Mouse (Mus musculus): ENCODE results near the gene Mtfmt.

Gene Mtfmt

GRCm38 (mm10) chr9:65460732-65461442 lies 25.3 kb downstream of the Mtfmt start, which contains the start of gene Spg21:
TSS of gene Spg21 (plus strand) at chr9:65460947.
- H3K4me1 ChIP-seq (replicated peaks; ENCODE audit: low read depth, low read length) = peaks cover 16% of the 10 kb centered on the region
- H3K27me3 ChIP-seq (ENCODE audit: insufficient read depth, low read length) = no peaks in the 10 kb centered on the region
- TF ChIP-seq POU5F1 (IDR thresholded peaks at IDR 0.05; ENCODE audit: borderline replicate concordance, low read length) (no peak), CTCF (conservative IDR thresholded peaks at IDR 0.05; ENCODE audit: low read length) (no peak), NANOG (IDR thresholded peaks at IDR 0.05; ENCODE audit: borderline replicate concordance, low read length) (no peak)
- peaks cover 10% of the 10 kb centered on the region for H3K36me3 ChIP-seq (ENCODE audit: insufficient read depth, low read length)
- no peaks in the 10 kb centered on the region for H3K9me3 ChIP-seq (ENCODE audit: low read length)
- H3K4me3 ChIP-seq (replicated peaks; ENCODE audit: low read length) = peak within 1 kb of the TSS; percentile 95

GRCm38 (mm10) chr9:65462544-65462943 lies 27.0 kb downstream of the Mtfmt start:
- TF ChIP-seq CTCF (conservative IDR thresholded peaks at IDR 0.05; ENCODE audit: low read length) (no peak), POU5F1 (IDR thresholded peaks at IDR 0.05; ENCODE audit: borderline replicate concordance, low read length) (no peak), NANOG (IDR thresholded peaks at IDR 0.05; ENCODE audit: borderline replicate concordance, low read length) (no peak)
- Histone ChIP-seq H3K9me3 (ENCODE audit: low read length) (no peaks in the 10 kb centered on the region), H3K27me3 (ENCODE audit: insufficient read depth, low read length) (no peaks in the 10 kb centered on the region), H3K4me1 (replicated peaks; ENCODE audit: low read depth, low read length) (peaks cover 16% of the 10 kb centered on the region), H3K36me3 (ENCODE audit: insufficient read depth, low read length) (peaks cover 22% of the 10 kb centered on the region), H3K4me3 (replicated peaks; ENCODE audit: low read length) (no peak overlapping the region)

DNA sequence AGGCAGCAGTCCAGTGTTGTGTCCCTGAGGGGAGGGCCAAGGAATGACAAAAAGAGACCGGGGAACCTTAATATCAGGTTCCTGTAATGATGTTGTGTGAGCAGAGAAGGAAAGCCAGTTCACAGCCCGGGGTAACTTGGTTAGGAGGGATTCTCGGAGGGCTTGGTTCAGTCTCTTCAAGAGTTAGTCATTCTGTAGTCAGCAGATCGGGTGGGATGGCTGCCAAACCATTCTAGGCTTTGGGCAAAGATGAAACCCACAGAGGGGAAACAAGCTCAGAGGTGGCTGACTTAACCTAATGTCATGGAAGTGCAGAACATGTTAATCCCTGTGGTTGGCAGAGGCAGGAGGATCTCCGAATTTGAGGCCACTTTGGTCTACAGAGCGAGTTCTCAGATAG lies 28.6 kb downstream of the Mtfmt start:
- Histone ChIP-seq H3K9me3 (ENCODE audit: low read length) (no peaks in the 10 kb centered on the region), H3K36me3 (ENCODE audit: insufficient read depth, low read length) (peaks cover 36% of the 10 kb centered on the region), H3K27me3 (ENCODE audit: insufficient read depth, low read length) (no peaks in the 10 kb centered on the region), H3K4me3 (replicated peaks; ENCODE audit: low read length) (no peak overlapping the region), H3K4me1 (replicated peaks; ENCODE audit: low read depth, low read length) (peaks cover 16% of the 10 kb centered on the region)
- no peak for TF ChIP-seq NANOG (IDR thresholded peaks at IDR 0.05; ENCODE audit: borderline replicate concordance, low read length)
- TF ChIP-seq POU5F1 (IDR thresholded peaks at IDR 0.05; ENCODE audit: borderline replicate concordance, low read length) = no peak
- TF ChIP-seq CTCF (conservative IDR thresholded peaks at IDR 0.05; ENCODE audit: low read length) = no peak

GRCm38 (mm10) chr9:65465241-65465640 lies 29.7 kb downstream of the Mtfmt start:
- Histone ChIP-seq H3K27me3 (ENCODE audit: insufficient read depth, low read length) (no peaks in the 10 kb centered on the region), H3K4me3 (replicated peaks; ENCODE audit: low read length) (no peak overlapping the region), H3K9me3 (ENCODE audit: low read length) (no peaks in the 10 kb centered on the region), H3K4me1 (replicated peaks; ENCODE audit: low read depth, low read length) (peaks cover 15% of the 10 kb centered on the region), H3K36me3 (ENCODE audit: insufficient read depth, low read length) (peaks cover 47% of the 10 kb centered on the region)
- TF ChIP-seq POU5F1 (IDR thresholded peaks at IDR 0.05; ENCODE audit: borderline replicate concordance, low read length) (no peak), CTCF (conservative IDR thresholded peaks at IDR 0.05; ENCODE audit: low read length) (no peak), NANOG (IDR thresholded peaks at IDR 0.05; ENCODE audit: borderline replicate concordance, low read length) (no peak)

- no peaks in the 10 kb centered on the region for H3K4me1 ChIP-seq (replicated peaks; ENCODE audit: low read depth, low read length)
- no peaks in the 10 kb centered on the region for H3K27me3 ChIP-seq (ENCODE audit: insufficient read depth, low read length)
- H3K9me3 ChIP-seq (ENCODE audit: low read length) = no peaks in the 10 kb centered on the region
- H3K36me3 ChIP-seq (ENCODE audit: insufficient read depth, low read length) = peaks cover 64% of the 10 kb centered on the region
- no peak overlapping the region for H3K4me3 ChIP-seq (replicated peaks; ENCODE audit: low read length)
- TF ChIP-seq CTCF (conservative IDR thresholded peaks at IDR 0.05; ENCODE audit: low read length) (no peak), POU5F1 (IDR thresholded peaks at IDR 0.05; ENCODE audit: borderline replicate concordance, low read length) (no peak), NANOG (IDR thresholded peaks at IDR 0.05; ENCODE audit: borderline replicate concordance, low read length) (no peak)
Measured at GRCm38 (mm10) chr9:65467686-65468085, 32.1 kb downstream of the Mtfmt start.

GRCm38 (mm10) chr9:65472769-65473168 lies 37.2 kb downstream of the Mtfmt start:
- Histone ChIP-seq H3K36me3 (ENCODE audit: insufficient read depth, low read length) (peaks cover 88% of the 10 kb centered on the region), H3K4me3 (replicated peaks; ENCODE audit: low read length) (no peak overlapping the region), H3K4me1 (replicated peaks; ENCODE audit: low read depth, low read length) (no peaks in the 10 kb centered on the region), H3K9me3 (ENCODE audit: low read length) (no peaks in the 10 kb centered on the region), H3K27me3 (ENCODE audit: insufficient read depth, low read length) (no peaks in the 10 kb centered on the region)
- TF ChIP-seq POU5F1 (IDR thresholded peaks at IDR 0.05; ENCODE audit: borderline replicate concordance, low read length) (no peak), NANOG (IDR thresholded peaks at IDR 0.05; ENCODE audit: borderline replicate concordance, low read length) (no peak), CTCF (conservative IDR thresholded peaks at IDR 0.05; ENCODE audit: low read length) (no peak)

GRCm38 (mm10) chr9:65479158-65479557 lies 43.6 kb downstream of the Mtfmt start:
- TF ChIP-seq POU5F1 (IDR thresholded peaks at IDR 0.05; ENCODE audit: borderline replicate concordance, low read length) (no peak), CTCF (conservative IDR thresholded peaks at IDR 0.05; ENCODE audit: low read length) (no peak), NANOG (IDR thresholded peaks at IDR 0.05; ENCODE audit: borderline replicate concordance, low read length) (no peak)
- Histone ChIP-seq H3K27me3 (ENCODE audit: insufficient read depth, low read length) (no peaks in the 10 kb centered on the region), H3K4me1 (replicated peaks; ENCODE audit: low read depth, low read length) (no peaks in the 10 kb centered on the region), H3K36me3 (ENCODE audit: insufficient read depth, low read length) (peaks cover 90% of the 10 kb centered on the region), H3K4me3 (replicated peaks; ENCODE audit: low read length) (no peak overlapping the region), H3K9me3 (ENCODE audit: low read length) (no peaks in the 10 kb centered on the region)

DNA sequence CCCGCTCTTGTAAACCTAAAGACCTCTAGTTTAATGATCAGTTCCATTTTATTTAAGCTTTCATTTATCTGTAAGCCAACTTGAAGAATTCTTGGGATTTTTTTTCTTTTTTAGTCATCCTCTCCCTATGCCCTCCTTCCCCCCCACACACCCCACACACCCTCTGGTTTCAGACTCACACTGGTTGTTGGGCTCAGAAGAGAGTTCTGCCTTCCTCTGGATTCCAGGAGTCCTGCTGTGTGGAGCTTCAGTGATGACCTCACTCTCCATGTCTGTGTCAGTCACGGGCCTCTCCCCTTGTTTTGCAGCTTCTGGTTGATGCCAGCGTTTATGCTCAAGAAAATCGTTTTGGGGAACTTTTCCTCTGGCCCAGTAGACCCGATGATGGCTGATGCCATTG lies 44.5 kb downstream of the Mtfmt start:
- Histone ChIP-seq H3K9me3 (ENCODE audit: low read length) (no peaks in the 10 kb centered on the region), H3K36me3 (ENCODE audit: insufficient read depth, low read length) (peaks cover 90% of the 10 kb centered on the region), H3K4me1 (replicated peaks; ENCODE audit: low read depth, low read length) (no peaks in the 10 kb centered on the region), H3K27me3 (ENCODE audit: insufficient read depth, low read length) (no peaks in the 10 kb centered on the region), H3K4me3 (replicated peaks; ENCODE audit: low read length) (no peak overlapping the region)
- TF ChIP-seq CTCF (conservative IDR thresholded peaks at IDR 0.05; ENCODE audit: low read length) (no peak), POU5F1 (IDR thresholded peaks at IDR 0.05; ENCODE audit: borderline replicate concordance, low read length) (no peak), NANOG (IDR thresholded peaks at IDR 0.05; ENCODE audit: borderline replicate concordance, low read length) (no peak)

DNA sequence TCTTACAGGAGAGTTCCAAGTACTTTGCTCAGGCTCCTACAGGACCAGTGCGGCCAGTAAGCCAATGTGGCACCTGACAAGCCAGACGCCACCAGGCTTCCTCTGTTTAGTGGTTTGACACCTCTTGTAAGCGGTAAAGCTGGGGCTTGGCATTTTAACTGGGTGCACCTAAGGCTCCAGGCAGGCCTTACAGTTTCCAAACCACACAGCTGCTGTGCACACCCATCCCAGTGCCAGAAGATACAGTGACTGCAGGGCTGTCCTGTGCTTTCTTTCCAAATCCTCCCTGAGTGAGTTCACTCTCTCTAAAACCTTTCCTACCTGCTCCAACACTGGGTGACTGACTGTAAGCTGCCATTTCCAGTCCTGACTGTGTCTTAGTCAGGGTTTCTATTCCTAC lies 55.9 kb downstream of the Mtfmt start:
- TF ChIP-seq CTCF (conservative IDR thresholded peaks at IDR 0.05; ENCODE audit: low read length) (no peak), POU5F1 (IDR thresholded peaks at IDR 0.05; ENCODE audit: borderline replicate concordance, low read length) (no peak), NANOG (IDR thresholded peaks at IDR 0.05; ENCODE audit: borderline replicate concordance, low read length) (no peak)
- peaks cover 12% of the 10 kb centered on the region for H3K36me3 ChIP-seq (ENCODE audit: insufficient read depth, low read length)
- H3K4me1 ChIP-seq (replicated peaks; ENCODE audit: low read depth, low read length) = peaks cover 7% of the 10 kb centered on the region

More for the DNA sequence above, 55.9 kb downstream of the Mtfmt start:
- Histone ChIP-seq H3K27me3 (ENCODE audit: insufficient read depth, low read length) (no peaks in the 10 kb centered on the region), H3K4me3 (replicated peaks; ENCODE audit: low read length) (no peak overlapping the region), H3K9me3 (ENCODE audit: low read length) (no peaks in the 10 kb centered on the region)

All from E14TG2a.4 (cell line).